In the genomic region with DNA sequence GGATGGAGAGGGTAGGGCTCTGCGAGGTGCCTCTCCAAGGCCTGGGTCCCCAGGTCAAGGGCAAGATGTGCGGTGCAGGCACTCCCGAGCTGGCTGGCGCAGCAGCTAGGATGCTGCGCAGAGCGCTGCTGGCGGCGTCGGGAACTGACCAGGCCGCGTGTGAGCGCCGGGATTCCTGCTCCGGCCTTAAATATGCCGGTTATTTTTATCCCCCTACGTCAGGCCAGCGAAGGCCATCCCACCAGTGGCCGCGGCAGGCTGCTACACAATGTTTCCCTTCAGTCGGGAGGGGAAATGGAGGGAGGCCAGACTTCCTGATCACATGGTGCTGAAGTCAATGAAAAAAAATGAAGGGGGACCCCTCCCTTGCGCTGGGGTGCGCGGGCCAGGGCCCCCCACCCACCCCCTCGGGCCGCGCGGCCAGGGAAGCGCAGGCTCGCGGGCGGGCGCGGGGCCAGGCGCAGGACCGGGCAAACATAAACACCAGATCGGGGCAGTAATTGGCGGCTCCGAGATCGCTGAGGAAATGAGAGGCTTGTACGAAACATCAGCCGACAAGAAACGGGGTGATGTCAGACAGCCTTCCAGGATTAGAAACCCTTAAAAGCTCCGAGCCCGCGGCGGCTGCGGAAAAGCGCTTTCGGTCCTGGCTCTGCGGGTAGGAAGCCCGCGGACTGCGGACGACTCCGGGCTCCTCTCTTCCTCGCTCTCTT, we compare ENCODE assay signal across 8 mouse cellular contexts.
DNase-seq lines count a peak whose midpoint lies in the region; ATAC-seq and TF ChIP-seq lines count a peak whose summit lies in the region.

No protein-coding gene starts in this region.

- intact Hi-C loops in heart, postnatal 36 days (cut with DNase I) = loop anchor here (1.0 to 5.0 kb wide), 4 partner anchors 81 to 711 kb away; a partner anchor contains a TSS

- H3K36me3 ChIP-seq in C2C12 (ENCODE audit: control insufficient read depth, insufficient read depth) = no peaks in the 10 kb centered on the region
- no peaks in the 10 kb centered on the region for H3K36me3 ChIP-seq in forebrain, postnatal 0 days (ENCODE audit: insufficient read depth)
- no peaks in the 10 kb centered on the region for H3K36me3 ChIP-seq in neural tube, embryonic 15.5 days
- H3K36me3 ChIP-seq in testis, adult 2 months (ENCODE audit: control insufficient read depth, insufficient read depth, low read length) = no peaks in the 10 kb centered on the region

- H3K9me3 ChIP-seq in forebrain, postnatal 0 days (ENCODE audit: low read length) = no peaks in the 10 kb centered on the region
- no peaks in the 10 kb centered on the region for H3K9me3 ChIP-seq in neural tube, embryonic 15.5 days (replicated peaks)

- H3K9ac ChIP-seq in forebrain, postnatal 0 days = peak overlapping the region; percentile 83
- peak overlapping the region; percentile 66 for H3K9ac ChIP-seq in neural tube, embryonic 15.5 days (replicated peaks)

- under 1% methylated on average over 56 of the region's 56 CpGs for WGBS in forebrain, postnatal 0 days
- under 1% methylated on average over 56 of the region's 56 CpGs for WGBS in lung, adult 2 months
- under 1% methylated on average over 56 of the region's 56 CpGs for WGBS in neural tube, embryonic 15.5 days

- peak overlapping the region; percentile 56 for H3ac ChIP-seq in C2C12 (ENCODE audit: control insufficient read depth, insufficient read length, low read depth)

- H3K27ac ChIP-seq in forebrain, postnatal 0 days (ENCODE audit: low read depth, low read length) = peak overlapping the region; percentile 91
- peak overlapping the region; percentile 89 for H3K27ac ChIP-seq in neural tube, embryonic 15.5 days (replicated peaks)
- H3K27ac ChIP-seq in testis, adult 2 months (ENCODE audit: control insufficient read depth, insufficient read depth, low read depth, low read length) = peak overlapping the region; percentile 62

- peak; percentile 87 for ATAC-seq in forebrain, postnatal 0 days
- ATAC-seq in neural tube, embryonic 15.5 days (ENCODE audit: low FRiP score) = peak; percentile 86

- TF ChIP-seq POLR2A in lung, adult 2 months (IDR thresholded peaks at IDR 0.05; ENCODE audit: borderline replicate concordance, extremely low read depth, low read depth, low read length) = peak; percentile 97
- peak; percentile 64 for TF ChIP-seq POLR2A in testis, adult 2 months (IDR thresholded peaks at IDR 0.05; ENCODE audit: control insufficient read depth, low read depth, low read length)

- peaks cover 8% of the 10 kb centered on the region; the same call in 1 of the 2 replicates for H3K4me1 ChIP-seq in forebrain, postnatal 0 days (ENCODE audit: insufficient read depth)
- H3K4me1 ChIP-seq in lung, adult 2 months (ENCODE audit: control insufficient read depth, insufficient read depth, low read length) = peaks cover 13% of the 10 kb centered on the region
- peaks cover 18% of the 10 kb centered on the region for H3K4me1 ChIP-seq in neural tube, embryonic 15.5 days
- peaks cover 2% of the 10 kb centered on the region; the same call in 1 of the 2 replicates for H3K4me1 ChIP-seq in testis, adult 2 months (ENCODE audit: control insufficient read depth, insufficient read depth, low read length)

- H3K4me3 ChIP-seq in C2C12 (ENCODE audit: insufficient read depth, poor library complexity, severe bottlenecking) = peak overlapping the region; percentile 32
- H3K4me3 ChIP-seq in forebrain, postnatal 0 days (ENCODE audit: low read depth, low read length) = peak overlapping the region; percentile 64
- H3K4me3 ChIP-seq in lung, adult 2 months (replicated peaks; ENCODE audit: extremely low read depth, low read depth, low read length) = peak overlapping the region; percentile 64
- H3K4me3 ChIP-seq in neural tube, embryonic 15.5 days (replicated peaks) = peak overlapping the region; percentile 51
- H3K4me3 ChIP-seq in testis, adult 2 months (ENCODE audit: control insufficient read depth, low read depth, low read length) = peak overlapping the region; percentile 71

- H3K79me3 ChIP-seq in C2C12 (ENCODE audit: low read depth) = no peaks in the 10 kb centered on the region

- H3K79me2 ChIP-seq in C2C12 (ENCODE audit: control insufficient read depth, insufficient read depth) = no peaks in the 10 kb centered on the region

- peak; percentile 87 for DNase-seq in cerebellum, adult 11-12 months
- DNase-seq in forebrain, postnatal 0 days = peak; percentile 84
- DNase-seq in heart, postnatal 36 days = peak; percentile 92 to 93
- DNase-seq in layer of hippocampus, adult 8-10 months (ENCODE audit: low spot score in 2 of 2) = peak; percentile 79 to 85
- peak; percentile 74 for DNase-seq in lung, adult 2 months

- peak overlapping the region; percentile 83 for H3K4me2 ChIP-seq in forebrain, postnatal 0 days (ENCODE audit: low read depth)
- H3K4me2 ChIP-seq in neural tube, embryonic 15.5 days = peak overlapping the region; percentile 71

- TF ChIP-seq CTCF in C2C12 (IDR thresholded peaks at IDR 0.05; ENCODE audit: control insufficient read depth, insufficient read depth, insufficient read length) = no peak
- TF ChIP-seq CTCF in forebrain, postnatal 0 days (IDR thresholded peaks at IDR 0.05; ENCODE audit: low read depth) = peak; percentile 56
- TF ChIP-seq CTCF in lung, adult 2 months (IDR thresholded peaks at IDR 0.05; ENCODE audit: insufficient read depth, low read length) = no peak
- TF ChIP-seq CTCF in testis, adult 2 months (IDR thresholded peaks at IDR 0.05; ENCODE audit: control insufficient read depth, insufficient read depth, insufficient replicate concordance, low read depth, low read length) = peak; percentile 12; the same call in 1 of the 2 replicates

- no peaks in the 10 kb centered on the region for H3K27me3 ChIP-seq in C2C12 (ENCODE audit: control insufficient read depth, insufficient read depth, insufficient read length)
- no peaks in the 10 kb centered on the region for H3K27me3 ChIP-seq in forebrain, postnatal 0 days (ENCODE audit: insufficient read depth, low read length)
- no peaks in the 10 kb centered on the region for H3K27me3 ChIP-seq in neural tube, embryonic 15.5 days (replicated peaks)
- H3K27me3 ChIP-seq in testis, adult 2 months (ENCODE audit: control insufficient read depth, insufficient read depth, low read length) = no peaks in the 10 kb centered on the region

TF ChIP-seq in C2C12, 6 proteins besides CTCF, POLR2A, EP300 and RAD21:
- TF ChIP-seq FOSL1 (IDR thresholded peaks at IDR 0.05; ENCODE audit: insufficient read depth, low read length, poor library complexity, severe bottlenecking) (no peak), CEBPB (IDR thresholded peaks at IDR 0.05; ENCODE audit: low read depth) (no peak), MAX (IDR thresholded peaks at IDR 0.05) (peak; percentile 76), MYOG (IDR thresholded peaks at IDR 0.05; ENCODE audit: control insufficient read depth, extremely low read depth, insufficient read length) (no peak), USF1 (IDR thresholded peaks at IDR 0.05; ENCODE audit: low read depth) (peak; percentile 79)
TF ChIP-seq in C2C12: peak in this region for 2.

Comparison
In these comparisons a context has a peak if more than half of its experiments do, and no peak if none do; other contexts are left out.
1. Peak in every context shown above with its lines: DNase-seq, ATAC-seq, H3K4me3 ChIP-seq and H3K27ac ChIP-seq.
2. CTCF ChIP-seq: peak in forebrain, postnatal 0 days (single experiment) and testis, adult 2 months (single experiment); none in C2C12 (single experiment) and lung, adult 2 months (single experiment).